Mouse (Mus musculus): ENCODE measurements at regions not wholly inside any gene's neighbourhood (a gene's known extent, or its start where the extent isn't known, plus 50 kb on each side); places are given as distances from the start of the nearest gene placed in this dataset.

DNA sequence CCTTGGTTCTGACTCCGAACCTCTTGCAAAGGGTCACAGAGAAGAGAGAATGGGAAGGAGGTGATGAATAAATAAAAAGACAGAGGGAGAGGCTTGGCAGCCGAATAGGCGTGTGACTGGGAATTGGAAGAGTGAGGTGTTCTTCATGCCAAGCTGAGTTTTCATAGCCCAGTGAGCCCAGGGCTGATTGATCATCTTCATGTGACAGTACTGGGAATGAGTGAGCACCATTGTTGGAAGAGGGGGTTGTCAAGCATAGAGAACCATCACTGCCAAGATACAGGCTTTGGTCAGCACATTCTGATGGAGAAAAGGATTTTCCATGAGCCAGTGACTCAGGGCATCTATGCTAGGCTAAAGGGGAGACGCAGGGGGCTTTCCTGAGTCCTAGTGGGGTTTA is 163.0 kb downstream of the Slc30a10 start:
- no peak for DNase-seq (ENCODE audit: low spot score in 2 of 2)

DNA sequence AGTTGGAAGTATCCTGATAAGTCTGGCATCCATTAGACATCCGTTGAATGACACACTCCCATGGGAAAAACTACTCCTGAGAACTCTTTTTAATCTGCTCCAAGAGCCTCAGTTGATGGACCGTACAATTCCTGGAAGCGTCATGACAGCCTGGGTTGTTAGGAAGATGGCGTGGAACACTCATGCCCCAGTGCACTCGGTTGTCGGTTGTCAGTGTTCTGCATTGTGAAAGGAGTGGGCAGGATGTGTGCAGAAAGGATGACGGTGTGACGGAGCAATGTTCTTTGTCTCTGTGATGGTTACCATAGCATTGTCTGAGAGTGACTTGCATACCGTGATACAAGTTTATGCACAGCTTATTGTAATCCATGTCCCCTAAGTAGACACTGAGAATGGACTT is 164.4 kb downstream of the Slc30a10 start:
- DNase-seq (ENCODE audit: low spot score in 2 of 2) = no peak

DNA sequence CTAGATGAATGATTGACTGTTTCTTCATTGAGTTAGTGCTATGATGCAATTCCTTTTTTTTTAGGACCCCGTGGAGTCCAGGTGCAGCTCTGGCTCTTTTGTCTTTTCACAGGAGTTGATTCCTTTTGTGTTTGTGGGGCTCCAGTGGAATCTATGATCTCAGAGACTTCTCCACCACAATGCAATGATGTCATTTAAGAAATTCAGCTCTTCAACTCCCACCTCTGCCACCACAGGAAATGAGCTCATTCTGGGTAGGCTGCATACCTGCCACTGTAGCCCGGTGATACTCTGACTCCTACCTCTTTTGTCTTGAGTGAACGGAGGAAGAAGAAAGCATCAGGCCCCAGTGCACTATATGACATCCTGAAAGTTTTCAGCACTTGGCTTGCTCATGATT is 173.8 kb downstream of the Slc30a10 start:
- DNase-seq (ENCODE audit: low spot score in 2 of 2) = no peak

DNA sequence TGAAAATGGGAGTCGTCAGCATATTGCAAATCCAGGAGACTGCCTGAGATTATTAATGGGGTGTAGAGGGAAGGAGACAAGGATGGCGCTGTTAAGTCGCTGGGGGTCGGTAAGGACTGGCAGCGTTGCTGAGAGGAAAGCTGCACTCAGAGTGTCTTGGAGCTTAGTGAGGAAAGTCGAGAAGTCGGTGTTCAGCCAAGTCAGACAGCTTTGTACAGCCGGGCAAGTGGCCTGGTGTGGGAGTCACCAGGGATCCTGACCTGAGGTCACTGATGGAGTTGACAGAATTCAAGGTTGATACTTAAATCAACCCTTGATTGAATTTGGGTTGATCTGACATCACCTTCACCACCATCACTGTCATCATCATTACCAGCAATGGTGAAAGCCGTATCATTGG is 175.3 kb downstream of the Slc30a10 start:
- DNase-seq (ENCODE audit: low spot score in 2 of 2) = no peak

DNA sequence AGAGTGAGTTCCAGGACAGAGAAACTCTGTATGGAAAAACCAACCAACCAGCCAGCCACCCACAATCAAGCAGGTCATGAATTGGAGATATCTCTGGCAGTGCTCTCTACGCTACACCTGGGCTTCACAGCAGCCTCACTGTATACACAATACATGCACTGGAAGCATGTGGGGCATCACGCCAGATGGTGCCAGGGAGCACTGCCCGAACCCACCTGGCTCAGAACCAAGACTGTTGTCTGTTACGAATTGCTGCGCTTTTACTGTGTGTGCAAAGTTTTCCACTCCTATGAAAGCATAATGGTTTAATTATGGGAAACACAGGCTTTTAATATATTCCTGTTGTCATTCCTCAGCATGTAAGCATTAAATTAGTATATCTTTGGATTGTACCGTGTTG is 184.0 kb downstream of the Slc30a10 start:
- no peak for DNase-seq (ENCODE audit: low spot score in 2 of 2)

DNA sequence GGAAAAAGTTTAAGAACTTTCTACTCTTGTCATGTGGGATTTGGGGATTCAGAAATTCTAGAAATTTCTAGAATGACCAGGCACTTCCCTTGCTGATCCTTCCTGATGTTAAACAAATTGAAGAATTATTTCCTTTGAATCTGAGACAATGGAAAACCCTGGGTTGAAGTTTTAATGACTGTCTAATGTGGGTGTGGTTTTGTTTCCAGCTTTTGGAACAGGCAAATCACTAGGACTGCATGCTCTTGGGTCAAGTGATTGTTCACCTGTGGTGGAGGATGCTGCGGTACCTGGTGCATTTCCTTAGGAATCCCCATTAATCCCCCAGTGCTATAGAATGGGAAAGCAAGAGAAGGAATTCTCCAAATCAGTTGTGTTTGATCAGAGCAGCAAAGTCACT is 184.8 kb downstream of the Slc30a10 start:
- no peak for DNase-seq (ENCODE audit: low spot score in 2 of 2)

DNA sequence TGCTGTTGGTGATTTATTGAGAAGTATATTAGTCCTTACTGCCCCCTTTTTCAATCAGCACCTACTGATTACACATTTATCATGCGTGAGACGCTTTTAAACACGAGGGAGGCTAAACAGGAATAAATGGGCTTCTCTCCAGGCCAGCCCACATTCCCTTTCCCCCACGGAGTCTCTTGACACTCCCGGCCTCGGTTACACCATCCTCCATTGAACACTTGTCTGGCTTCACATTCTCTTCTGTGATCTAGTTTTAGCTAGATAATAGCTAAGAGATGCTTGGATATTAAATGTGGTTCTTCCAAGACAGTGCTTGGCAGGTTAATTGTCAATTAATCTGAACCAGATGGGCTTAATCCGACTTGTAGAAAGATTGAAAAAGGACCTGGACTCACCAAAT is 189.4 kb downstream of the Slc30a10 start:
- peak in 1 of 2 experiments; percentile 42 for DNase-seq (ENCODE audit: low spot score in 2 of 2)

DNA sequence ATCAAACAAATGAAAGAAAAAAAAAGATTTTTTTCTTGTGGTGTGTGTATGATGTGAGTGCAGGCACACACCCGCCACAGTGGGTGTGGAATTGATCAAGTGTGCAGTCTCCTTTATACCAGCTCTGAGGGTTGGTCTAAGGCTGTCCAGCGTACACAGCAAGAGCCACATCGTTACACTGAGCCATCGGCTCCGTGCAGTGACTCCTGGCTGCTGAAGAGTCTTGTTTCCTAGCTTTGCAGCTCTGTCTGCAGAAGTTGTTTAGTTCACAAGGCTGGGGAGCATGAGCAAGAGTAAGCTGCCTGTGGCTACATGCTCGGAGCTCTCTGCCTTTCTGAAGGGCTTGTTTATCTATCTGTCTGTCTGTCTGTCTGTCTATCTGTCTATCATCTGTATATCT is 193.5 kb downstream of the Slc30a10 start:
- DNase-seq (ENCODE audit: low spot score in 2 of 2) = no peak

DNA sequence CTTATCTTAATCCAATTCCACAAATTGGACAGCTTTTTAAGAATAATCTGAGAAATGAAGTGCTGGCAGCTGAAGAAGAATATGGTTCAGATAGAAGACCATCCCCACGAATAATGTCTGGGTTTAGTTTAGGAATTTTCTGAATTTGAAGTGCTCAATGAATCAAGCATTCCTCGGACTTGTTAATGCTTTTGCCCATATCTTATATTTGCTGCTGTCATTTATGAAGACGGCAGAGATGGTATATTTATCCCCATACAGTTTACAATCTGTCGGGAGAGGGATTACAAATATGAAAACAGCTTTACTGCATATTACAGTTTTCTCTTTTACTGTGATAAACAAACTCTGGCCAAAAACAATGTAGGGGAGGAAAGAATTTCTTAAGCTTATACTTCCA is 194.3 kb downstream of the Slc30a10 start:
- no peak for DNase-seq (ENCODE audit: low spot score in 2 of 2)

DNA sequence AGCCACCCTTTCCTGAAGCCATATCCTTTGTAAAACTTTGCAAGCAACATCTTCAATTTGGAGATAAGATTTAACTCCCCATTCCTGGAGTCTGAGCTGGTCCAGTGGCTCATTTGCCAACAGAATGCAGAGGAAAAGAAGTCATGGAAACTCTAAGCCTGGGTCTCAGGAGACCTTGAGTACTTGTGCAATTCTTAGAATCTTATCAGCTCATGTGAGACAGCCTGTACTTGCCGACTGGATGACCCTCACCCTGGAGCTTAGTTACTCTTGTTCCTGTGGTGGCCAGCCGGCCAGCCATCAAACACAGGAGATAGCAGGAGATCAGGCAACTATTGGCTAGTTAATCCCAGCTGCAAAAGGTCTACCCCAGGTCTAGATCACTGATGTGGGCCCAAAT is 196.3 kb downstream of the Slc30a10 start:
- no peak for DNase-seq (ENCODE audit: low spot score in 2 of 2)

DNA sequence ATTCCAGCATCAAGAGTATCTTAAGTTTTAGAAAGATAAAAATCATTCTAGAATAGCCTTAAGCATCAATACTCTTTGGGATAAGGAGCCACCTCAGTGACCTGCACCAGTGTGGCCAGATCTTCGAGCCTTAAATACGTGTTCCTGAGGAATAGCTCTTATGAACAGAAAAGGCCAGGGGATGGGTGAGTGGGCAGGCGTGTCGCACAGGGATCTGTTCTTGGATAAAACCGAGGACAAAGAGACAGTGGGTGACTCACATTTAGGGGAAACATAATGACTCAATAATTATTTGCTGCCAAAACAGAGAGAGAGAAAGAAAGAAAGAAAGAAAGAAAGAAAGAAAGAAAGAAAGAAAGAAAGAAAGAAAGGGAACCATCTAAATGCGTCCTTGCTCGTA is 200.4 kb downstream of the Slc30a10 start:
- no peak for DNase-seq (ENCODE audit: low spot score in 2 of 2)

DNA sequence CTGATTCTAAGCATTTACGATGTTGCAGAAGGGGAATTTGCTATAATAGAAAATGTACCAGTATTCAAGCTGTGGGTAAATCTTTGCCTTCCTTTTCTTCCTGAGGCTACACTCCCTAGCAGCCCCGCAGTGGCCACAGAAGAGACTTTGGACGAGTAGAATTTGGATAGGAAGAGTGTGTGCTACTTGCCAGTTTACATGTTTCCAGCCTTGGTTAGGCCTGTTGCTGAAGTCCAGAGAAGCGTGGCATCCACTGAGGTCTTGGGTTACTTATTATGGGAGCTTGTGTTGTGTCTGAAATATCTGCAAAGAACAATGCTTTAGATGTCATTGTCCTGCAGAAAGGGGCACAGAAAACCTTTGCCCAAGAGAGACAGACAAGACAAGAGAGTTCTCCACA is 200.8 kb downstream of the Slc30a10 start:
- DNase-seq (ENCODE audit: low spot score in 2 of 2) = no peak

DNA sequence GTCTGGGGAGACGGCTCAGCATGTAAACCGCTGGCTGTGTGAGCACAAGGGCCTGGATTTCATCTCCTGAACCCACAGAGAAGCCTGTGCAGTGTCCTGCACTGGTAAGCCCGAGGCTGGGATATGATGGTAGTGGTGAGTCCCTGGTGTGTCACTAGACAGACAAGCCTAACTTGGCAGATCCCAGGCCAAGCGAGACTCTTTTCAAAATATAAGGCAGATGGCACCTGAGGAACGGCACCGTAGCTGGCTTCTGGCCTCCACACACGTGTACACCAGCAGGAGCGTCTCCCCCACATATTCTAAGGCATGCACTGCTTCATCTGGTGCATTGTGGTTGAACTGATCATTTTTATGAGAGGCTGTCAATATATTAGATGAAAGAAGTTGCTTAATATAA is 202.6 kb downstream of the Slc30a10 start:
- DNase-seq (ENCODE audit: low spot score in 2 of 2) = no peak

DNA sequence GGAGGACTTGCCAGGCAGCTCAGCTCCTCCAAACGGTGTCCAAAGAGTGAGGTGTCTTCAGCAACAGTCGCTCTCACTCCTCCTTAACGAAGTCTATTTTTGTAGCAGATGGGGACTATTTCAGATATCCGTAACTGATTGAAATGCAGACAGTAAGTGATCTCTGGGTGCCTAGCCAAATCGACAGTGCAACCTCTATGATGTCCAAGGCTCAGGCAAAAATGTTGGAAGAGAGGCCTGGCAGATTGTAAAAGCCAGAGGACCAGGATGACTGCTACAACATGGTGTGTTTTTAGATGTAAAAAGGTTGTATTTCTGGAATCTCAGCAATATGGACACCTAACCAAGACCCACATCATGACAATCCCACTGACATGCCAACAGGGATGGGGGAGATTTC is 204.8 kb downstream of the Slc30a10 start:
- no peak for DNase-seq (ENCODE audit: low spot score in 2 of 2)

DNA sequence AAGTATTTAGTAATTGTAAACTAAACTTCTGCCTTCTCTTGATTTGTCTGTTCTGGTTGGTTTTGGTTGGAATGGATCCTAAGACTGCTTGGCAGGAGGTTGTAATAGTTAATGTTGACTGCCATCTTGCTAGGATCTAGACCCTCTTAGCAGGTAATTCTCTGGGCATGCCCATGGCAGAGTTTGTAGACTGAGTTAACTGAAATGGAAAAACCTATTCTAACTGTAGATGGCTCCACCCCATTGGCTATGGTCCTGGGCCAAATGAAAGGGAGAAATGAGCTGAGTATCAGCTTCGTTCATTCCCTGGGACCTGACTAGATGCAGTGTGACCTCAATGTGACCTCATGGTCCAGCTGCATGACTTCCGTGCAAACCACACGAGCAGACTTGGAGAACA is 207.7 kb downstream of the Slc30a10 start:
- no peak for DNase-seq (ENCODE audit: low spot score in 2 of 2)

DNA sequence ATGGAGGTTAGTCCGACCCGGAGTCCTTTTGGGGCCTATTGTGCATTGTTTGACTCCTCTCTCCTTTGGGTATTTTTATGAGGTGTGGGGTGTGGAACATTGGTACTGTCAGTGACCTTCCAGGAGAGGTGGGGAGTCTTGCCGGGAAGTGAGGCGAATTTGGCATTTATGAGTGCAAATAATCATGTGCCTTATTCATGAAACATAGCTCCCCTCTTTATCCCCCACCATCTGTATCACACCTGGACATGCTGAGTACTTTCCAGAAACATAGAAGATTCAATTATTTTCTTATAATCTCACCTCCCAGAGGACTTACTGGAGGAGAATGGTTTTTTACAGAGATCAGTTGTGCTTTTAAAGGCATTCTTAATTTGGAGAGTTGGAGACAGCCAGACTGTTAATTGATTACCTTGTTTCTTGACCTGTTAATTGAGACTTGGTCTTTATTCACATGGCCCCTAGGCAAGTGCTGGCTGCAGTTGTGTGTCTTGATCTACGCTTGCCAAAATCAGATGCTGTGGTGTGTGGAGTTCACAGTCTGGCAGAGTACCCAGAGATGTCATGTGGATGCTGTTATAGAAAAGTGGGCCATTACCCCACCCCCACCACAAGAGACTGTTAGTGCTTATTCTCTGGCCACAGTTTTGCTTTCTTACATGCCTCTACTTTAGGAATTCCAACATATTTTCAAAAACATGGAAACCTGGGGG is 215.5 kb downstream of the Slc30a10 start:
- no peak for DNase-seq (ENCODE audit: low spot score in 2 of 2)

DNA sequence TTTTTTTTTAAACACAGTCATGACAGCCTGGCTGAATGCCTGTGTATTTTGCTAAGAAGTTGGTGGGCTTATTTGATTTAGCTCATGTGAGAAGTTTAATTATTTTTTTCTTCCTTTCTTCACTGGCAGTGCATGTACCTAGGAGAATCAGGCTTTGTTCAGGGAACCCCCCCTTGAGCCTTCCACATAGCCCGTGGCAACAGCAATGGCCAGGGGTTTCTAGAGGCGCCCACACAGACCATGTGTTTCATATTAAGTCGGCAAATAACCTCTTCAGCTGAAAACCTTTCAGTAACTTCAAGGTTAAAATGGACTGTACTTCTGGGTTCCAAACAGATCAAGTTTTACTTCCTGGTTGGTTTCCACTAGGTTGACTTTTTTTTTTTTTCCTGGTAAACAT is 218.3 kb downstream of the Slc30a10 start:
- no peak for DNase-seq (ENCODE audit: low spot score in 2 of 2)

DNA sequence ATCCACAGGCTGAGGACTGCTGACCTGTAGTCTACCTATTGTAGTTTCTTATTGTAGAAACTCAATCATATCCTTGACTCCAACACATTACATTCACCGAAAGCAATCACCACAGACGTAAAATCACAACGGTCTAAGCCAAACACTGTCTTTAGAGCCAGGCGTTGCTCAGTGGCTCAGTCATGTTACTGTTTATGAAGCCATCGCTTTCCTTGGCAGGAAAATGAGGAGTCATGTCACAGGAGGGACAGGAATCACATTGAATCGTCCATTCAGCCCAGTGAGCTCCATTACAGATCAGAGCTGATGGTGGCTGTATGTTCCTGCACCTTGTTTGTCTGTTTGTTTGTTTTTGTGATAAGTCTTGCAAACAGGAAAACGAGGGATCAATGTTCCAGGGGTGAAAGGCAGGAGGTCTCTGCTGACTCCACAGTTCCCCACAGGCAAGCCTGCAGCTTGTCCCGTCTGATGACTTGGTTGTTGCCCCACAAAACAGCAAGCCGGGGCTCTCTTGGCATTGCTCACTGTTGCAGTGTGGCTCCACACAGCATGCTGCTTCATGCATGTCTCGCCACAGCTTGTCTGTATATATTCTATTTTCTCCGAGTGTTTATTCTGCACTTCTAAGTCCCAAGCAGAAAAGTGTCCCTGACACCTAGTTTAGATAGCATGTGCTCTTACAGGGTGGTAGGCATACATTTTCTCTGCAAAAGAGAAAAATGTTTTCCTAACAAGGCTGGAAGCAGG is 221.2 kb downstream of the Slc30a10 start:
- no peak for DNase-seq (ENCODE audit: low spot score in 2 of 2)

DNA sequence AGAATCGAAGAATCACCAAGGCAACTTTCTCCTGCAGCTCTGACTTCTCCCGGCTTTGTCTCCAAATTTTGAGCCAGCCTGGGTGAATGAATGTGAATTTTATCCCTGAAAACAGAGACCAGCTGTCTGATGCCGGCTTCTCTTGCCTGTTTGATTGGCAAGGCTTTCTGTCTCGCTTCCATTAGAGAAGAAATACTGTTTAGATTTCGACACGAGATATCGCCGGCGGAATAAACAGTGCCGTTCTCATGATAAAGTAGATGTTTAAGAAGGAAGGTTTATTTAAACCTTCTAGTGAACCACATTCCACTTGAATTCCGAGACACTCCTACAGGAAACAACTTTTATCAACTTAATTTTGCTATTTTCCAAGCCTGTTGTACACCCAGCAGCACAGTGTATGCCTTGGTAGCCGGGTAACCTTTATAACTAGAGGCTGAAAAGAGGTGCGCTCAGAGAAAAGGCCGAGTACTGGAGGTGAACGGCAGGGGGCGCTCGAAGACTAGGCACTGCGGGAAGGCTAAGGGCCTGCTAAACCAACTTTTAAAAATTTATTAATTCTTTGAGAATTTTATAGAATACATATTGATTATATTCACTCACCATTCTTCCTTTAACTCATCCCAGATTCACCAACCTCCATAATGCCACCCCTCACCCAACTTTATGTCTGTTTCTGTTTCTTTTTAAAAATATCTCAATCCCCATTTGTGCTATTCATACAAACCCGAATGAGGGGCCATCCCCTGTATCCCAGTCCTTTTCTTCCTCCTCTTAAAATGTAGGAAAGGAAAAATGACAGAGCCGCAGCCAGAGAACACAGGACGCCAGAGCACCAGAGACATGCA is 227.2 kb downstream of the Slc30a10 start:
- DNase-seq (ENCODE audit: low spot score in 2 of 2) = peak; percentile 76 to 78

DNA sequence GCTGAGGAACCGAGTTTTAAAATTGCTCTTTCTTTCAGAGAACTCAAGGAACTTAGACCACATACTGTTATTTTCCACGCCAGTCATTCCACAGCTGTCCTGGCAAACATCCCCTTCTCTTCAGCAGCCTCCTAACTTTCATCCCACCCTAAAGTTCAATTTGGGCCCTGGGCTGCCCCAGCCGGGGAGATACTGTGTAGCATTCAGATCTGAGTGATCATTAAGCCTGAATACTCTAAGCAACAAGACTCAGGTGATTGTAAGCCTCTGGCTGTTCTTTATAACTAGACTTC is 227.8 kb downstream of the Slc30a10 start:
- DNase-seq (ENCODE audit: low spot score in 2 of 2) = no peak

DNA sequence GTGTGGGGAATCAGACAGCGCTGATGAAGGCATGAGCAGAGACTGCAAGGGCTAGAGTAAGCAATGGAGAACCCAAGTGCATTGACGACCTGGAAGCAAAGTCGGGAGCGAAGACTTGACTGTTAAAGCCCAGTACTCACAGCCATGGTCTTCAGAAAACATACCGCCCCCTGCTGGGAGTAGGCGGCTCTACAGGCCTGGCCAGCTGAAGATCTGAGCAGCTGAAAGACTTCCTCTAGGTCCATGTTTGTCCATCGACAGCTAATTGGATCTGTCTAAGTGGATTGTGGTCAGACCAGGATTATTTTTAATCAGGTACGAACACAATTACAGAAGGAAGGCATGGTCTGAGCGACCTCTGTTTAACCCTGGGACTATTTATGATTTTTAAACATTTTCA is 230.0 kb downstream of the Slc30a10 start:
- no peak for DNase-seq (ENCODE audit: low spot score in 2 of 2)

DNA sequence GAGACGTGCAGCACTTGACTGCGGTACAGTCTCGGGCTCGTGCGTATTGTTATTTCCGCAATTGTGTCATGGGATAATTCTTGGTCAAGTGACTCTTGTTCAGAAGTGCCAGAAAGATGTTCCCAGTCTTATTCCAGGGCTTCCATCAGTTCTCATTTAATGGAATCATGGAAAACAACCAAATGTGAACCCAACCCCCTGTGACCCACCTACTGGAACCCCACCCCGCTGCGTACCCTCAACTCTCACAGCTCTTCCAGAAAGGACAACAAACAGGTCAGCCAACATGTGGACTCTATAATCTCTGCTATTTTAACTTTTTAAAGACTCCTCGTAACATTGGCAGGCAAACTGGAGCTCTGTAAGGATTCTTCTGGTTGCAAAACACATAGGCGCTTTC is 233.9 kb downstream of the Slc30a10 start:
- no peak for DNase-seq (ENCODE audit: low spot score in 2 of 2)

DNA sequence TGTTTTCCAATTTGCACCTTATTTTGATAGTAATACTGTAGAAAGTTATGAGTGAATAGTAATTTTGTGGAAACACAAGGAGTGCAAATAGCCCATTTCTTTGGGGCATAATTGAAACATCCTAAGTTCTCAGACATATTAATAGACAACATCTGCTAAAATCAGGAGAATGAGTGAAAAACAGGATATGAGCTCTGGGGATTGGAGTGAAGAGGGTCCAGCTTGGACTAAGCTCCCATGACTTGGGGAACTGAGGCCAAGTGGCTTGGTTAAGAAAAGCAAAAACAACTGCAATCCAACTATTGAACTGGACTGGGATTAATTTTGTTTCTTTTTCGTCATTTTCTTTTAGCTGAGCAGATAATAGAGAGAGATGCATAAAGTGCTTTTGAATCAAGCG is 240.7 kb downstream of the Slc30a10 start:
- DNase-seq (ENCODE audit: low spot score in 2 of 2) = no peak

Data from urinary bladder, postnatal 36 days (tissue).